Mouse (Mus musculus): ENCODE measurements at regions not wholly inside any gene's neighbourhood (a gene's known extent, or its start where the extent isn't known, plus 50 kb on each side); places are given as distances from the start of the nearest gene placed in this dataset.
"Not testable (repeated sequence)": the region's sequence is repeated elsewhere in the genome, so short reads cannot be mapped to it uniquely, and the experiment has no call there.

GRCm38 (mm10) chr12:77857281-77857680 lies 336.8 kb upstream of the Gm6657 start:
- no peaks in the 10 kb centered on the region for H3K36me3 ChIP-seq (ENCODE audit: control insufficient read depth, insufficient read depth, low read length, poor library complexity, severe bottlenecking)
- DNase-seq (ENCODE audit: low read depth, low spot score): no peak
- no peaks in the 10 kb centered on the region; the same call in 1 of the 2 replicates for H3K27me3 ChIP-seq (ENCODE audit: control insufficient read depth, insufficient read depth, low read length, poor library complexity, severe bottlenecking)

- no peaks in the 10 kb centered on the region; the same call in 1 of the 2 replicates for H3K27me3 ChIP-seq (ENCODE audit: control insufficient read depth, insufficient read depth, low read length, poor library complexity, severe bottlenecking)
- H3K36me3 ChIP-seq (ENCODE audit: control insufficient read depth, insufficient read depth, low read length, poor library complexity, severe bottlenecking): no peaks in the 10 kb centered on the region
- no peak for DNase-seq (ENCODE audit: low read depth, low spot score)
Measured at GRCm38 (mm10) chr12:77860769-77861557, 333.1 kb upstream of the Gm6657 start.

GRCm38 (mm10) chr12:77867947-77868495 lies 326.0 kb upstream of the Gm6657 start:
- no peaks in the 10 kb centered on the region for H3K27me3 ChIP-seq (ENCODE audit: control insufficient read depth, insufficient read depth, low read length, poor library complexity, severe bottlenecking)
- no peaks in the 10 kb centered on the region for H3K36me3 ChIP-seq (ENCODE audit: control insufficient read depth, insufficient read depth, low read length, poor library complexity, severe bottlenecking)
- DNase-seq (ENCODE audit: low read depth, low spot score): no peak

- DNase-seq (ENCODE audit: low read depth, low spot score): no peak
- Histone ChIP-seq H3K36me3 (ENCODE audit: control insufficient read depth, insufficient read depth, low read length, poor library complexity, severe bottlenecking) (no peaks in the 10 kb centered on the region), H3K27me3 (ENCODE audit: control insufficient read depth, insufficient read depth, low read length, poor library complexity, severe bottlenecking) (no peaks in the 10 kb centered on the region)
Measured at GRCm38 (mm10) chr12:77869296-77869695, 324.7 kb upstream of the Gm6657 start.

GRCm38 (mm10) chr12:77887335-77887734 lies 306.7 kb upstream of the Gm6657 start:
- H3K27me3 ChIP-seq (ENCODE audit: control insufficient read depth, insufficient read depth, low read length, poor library complexity, severe bottlenecking): no peaks in the 10 kb centered on the region
- DNase-seq (ENCODE audit: low read depth, low spot score): no peak

GRCm38 (mm10) chr12:77891452-77891851 lies 302.6 kb upstream of the Gm6657 start:
- H3K36me3 ChIP-seq (ENCODE audit: control insufficient read depth, insufficient read depth, low read length, poor library complexity, severe bottlenecking): no peaks in the 10 kb centered on the region
- H3K27me3 ChIP-seq (ENCODE audit: control insufficient read depth, insufficient read depth, low read length, poor library complexity, severe bottlenecking): no peaks in the 10 kb centered on the region
- no peak for DNase-seq (ENCODE audit: low read depth, low spot score)

More at GRCm38 (mm10) chr12:77887335-77887734, 306.7 kb upstream of the Gm6657 start:
- H3K36me3 ChIP-seq (ENCODE audit: control insufficient read depth, insufficient read depth, low read length, poor library complexity, severe bottlenecking): no peaks in the 10 kb centered on the region

GRCm38 (mm10) chr12:77894238-77894637 lies 299.8 kb upstream of the Gm6657 start:
- Histone ChIP-seq H3K36me3 (ENCODE audit: control insufficient read depth, insufficient read depth, low read length, poor library complexity, severe bottlenecking) (no peaks in the 10 kb centered on the region), H3K27me3 (ENCODE audit: control insufficient read depth, insufficient read depth, low read length, poor library complexity, severe bottlenecking) (no peaks in the 10 kb centered on the region)

GRCm38 (mm10) chr12:77895508-77895907 lies 298.5 kb upstream of the Gm6657 start:
- H3K36me3 ChIP-seq (ENCODE audit: control insufficient read depth, insufficient read depth, low read length, poor library complexity, severe bottlenecking): no peaks in the 10 kb centered on the region
- H3K27me3 ChIP-seq (ENCODE audit: control insufficient read depth, insufficient read depth, low read length, poor library complexity, severe bottlenecking): no peaks in the 10 kb centered on the region
- no peak for DNase-seq (ENCODE audit: low read depth, low spot score)

More at GRCm38 (mm10) chr12:77894238-77894637, 299.8 kb upstream of the Gm6657 start:
- DNase-seq (ENCODE audit: low read depth, low spot score): no peak

GRCm38 (mm10) chr12:77898974-77899373 lies 295.1 kb upstream of the Gm6657 start:
- DNase-seq (ENCODE audit: low read depth, low spot score): not testable (repeated sequence)

GRCm38 (mm10) chr12:77901254-77901653 lies 292.8 kb upstream of the Gm6657 start:
- Histone ChIP-seq H3K36me3 (ENCODE audit: control insufficient read depth, insufficient read depth, low read length, poor library complexity, severe bottlenecking) (no peaks in the 10 kb centered on the region), H3K27me3 (ENCODE audit: control insufficient read depth, insufficient read depth, low read length, poor library complexity, severe bottlenecking) (no peaks in the 10 kb centered on the region)
- DNase-seq (ENCODE audit: low read depth, low spot score): no peak

More at GRCm38 (mm10) chr12:77898974-77899373, 295.1 kb upstream of the Gm6657 start:
- H3K27me3 ChIP-seq (ENCODE audit: control insufficient read depth, insufficient read depth, low read length, poor library complexity, severe bottlenecking); H3K36me3 ChIP-seq (ENCODE audit: control insufficient read depth, insufficient read depth, low read length, poor library complexity, severe bottlenecking): not testable (repeated sequence)

GRCm38 (mm10) chr12:77912863-77913554 lies 281.0 kb upstream of the Gm6657 start:
- no peaks in the 10 kb centered on the region for H3K36me3 ChIP-seq (ENCODE audit: control insufficient read depth, insufficient read depth, low read length, poor library complexity, severe bottlenecking)

GRCm38 (mm10) chr12:77928729-77929128 lies 265.3 kb upstream of the Gm6657 start:
- H3K36me3 ChIP-seq (ENCODE audit: control insufficient read depth, insufficient read depth, low read length, poor library complexity, severe bottlenecking): no peaks in the 10 kb centered on the region
- DNase-seq (ENCODE audit: low read depth, low spot score): no peak
- H3K27me3 ChIP-seq (ENCODE audit: control insufficient read depth, insufficient read depth, low read length, poor library complexity, severe bottlenecking): no peaks in the 10 kb centered on the region

More at GRCm38 (mm10) chr12:77912863-77913554, 281.0 kb upstream of the Gm6657 start:
- DNase-seq (ENCODE audit: low read depth, low spot score): no peak
- no peaks in the 10 kb centered on the region for H3K27me3 ChIP-seq (ENCODE audit: control insufficient read depth, insufficient read depth, low read length, poor library complexity, severe bottlenecking)

GRCm38 (mm10) chr12:77929571-77929970 lies 264.5 kb upstream of the Gm6657 start:
- no peaks in the 10 kb centered on the region for H3K36me3 ChIP-seq (ENCODE audit: control insufficient read depth, insufficient read depth, low read length, poor library complexity, severe bottlenecking)

GRCm38 (mm10) chr12:77943960-77944359 lies 250.1 kb upstream of the Gm6657 start:
- no peak for DNase-seq (ENCODE audit: low read depth, low spot score)
- Histone ChIP-seq H3K27me3 (ENCODE audit: control insufficient read depth, insufficient read depth, low read length, poor library complexity, severe bottlenecking) (no peaks in the 10 kb centered on the region), H3K36me3 (ENCODE audit: control insufficient read depth, insufficient read depth, low read length, poor library complexity, severe bottlenecking) (no peaks in the 10 kb centered on the region)

More at GRCm38 (mm10) chr12:77929571-77929970, 264.5 kb upstream of the Gm6657 start:
- no peak for DNase-seq (ENCODE audit: low read depth, low spot score)
- H3K27me3 ChIP-seq (ENCODE audit: control insufficient read depth, insufficient read depth, low read length, poor library complexity, severe bottlenecking): no peaks in the 10 kb centered on the region

- H3K36me3 ChIP-seq (ENCODE audit: control insufficient read depth, insufficient read depth, low read length, poor library complexity, severe bottlenecking): no peaks in the 10 kb centered on the region
- no peak for DNase-seq (ENCODE audit: low read depth, low spot score)
- H3K27me3 ChIP-seq (ENCODE audit: control insufficient read depth, insufficient read depth, low read length, poor library complexity, severe bottlenecking): no peaks in the 10 kb centered on the region
Measured at GRCm38 (mm10) chr12:77949474-77950017, 244.5 kb upstream of the Gm6657 start.
